Mouse (Mus musculus) CH12.LX (cell line): ENCODE data around the gene Slc6a2. TPM values are rescaled to one million over a fixed set of nuclear protein-coding genes. Genes with fewer than 3 reads are reported as not detected.

Experiments used
- polyA plus RNA-seq: library from polyadenylated mRNA; unstranded; fragments of >175 nt; gene quantifications from 2 replicates; pipeline ENCODE4 v1.2.1, GENCODE M21; 2012; ENCODE audit warnings: low read depth; ENCODE audit not compliant: insufficient read length
- total RNA-seq, 2 experiments: library from RNA; depleted of rRNA; stranded (reverse); fragments of 300-350 nt in 1 of 2; fragments of >200 nt in 1 of 2; gene quantifications; 2 replicates each; pipeline ENCODE4 v1.2.3; 2012 to 2014

Gene Slc6a2
- total and polyA plus RNA-seq, 3 experiments = not detected

Other genes starting within 250 kb of the Slc6a2 start
- not detected in 2 replicates for gene Mmp2, start 132.8 kb upstream of the Slc6a2 start, total RNA-seq (2012; rRNA removed)
- not detected in 2 replicates for gene Mmp2, start 132.8 kb upstream of the Slc6a2 start, total RNA-seq (2014; rRNA removed)
- not detected in 2 replicates for gene Mmp2, start 132.8 kb upstream of the Slc6a2 start, polyA plus RNA-seq
- gene Lpcat2, start 104.7 kb upstream of the Slc6a2 start, total RNA-seq (2012; rRNA removed) = not detected in 2 replicates
- not detected in 2 replicates for gene Lpcat2, start 104.7 kb upstream of the Slc6a2 start, total RNA-seq (2014; rRNA removed)
- gene Lpcat2, start 104.7 kb upstream of the Slc6a2 start, polyA plus RNA-seq = not detected in 2 replicates
- gene Capns2, start 58.7 kb upstream of the Slc6a2 start, total RNA-seq (2012; rRNA removed) = not detected in 2 replicates
- gene Capns2, start 58.7 kb upstream of the Slc6a2 start, total RNA-seq (2014; rRNA removed) = not detected in 2 replicates
- gene Capns2, start 58.7 kb upstream of the Slc6a2 start, polyA plus RNA-seq = not detected in 2 replicates
- not detected in 2 replicates for gene Ces1a, start 88.1 kb downstream of the Slc6a2 start, total RNA-seq (2012; rRNA removed)
- gene Ces1a, start 88.1 kb downstream of the Slc6a2 start, total RNA-seq (2014; rRNA removed) = not detected in 2 replicates
- not detected in 2 replicates for gene Ces1a, start 88.1 kb downstream of the Slc6a2 start, polyA plus RNA-seq
- gene Ces1b, start 119.9 kb downstream of the Slc6a2 start, total RNA-seq (2012; rRNA removed) = not detected in 2 replicates
- not detected in 2 replicates for gene Ces1b, start 119.9 kb downstream of the Slc6a2 start, total RNA-seq (2014; rRNA removed)
- not detected in 2 replicates for gene Ces1b, start 119.9 kb downstream of the Slc6a2 start, polyA plus RNA-seq
- not detected in 2 replicates for gene Ces1c, start 171.2 kb downstream of the Slc6a2 start, total RNA-seq (2012; rRNA removed)
- gene Ces1c, start 171.2 kb downstream of the Slc6a2 start, total RNA-seq (2014; rRNA removed) = not detected in 2 replicates
- gene Ces1c, start 171.2 kb downstream of the Slc6a2 start, polyA plus RNA-seq = not detected in 2 replicates
- not detected in 2 replicates for gene Ces1d, start 237.8 kb downstream of the Slc6a2 start, total RNA-seq (2012; rRNA removed)
- not detected in 2 replicates for gene Ces1d, start 237.8 kb downstream of the Slc6a2 start, total RNA-seq (2014; rRNA removed)
- not detected in 2 replicates for gene Ces1d, start 237.8 kb downstream of the Slc6a2 start, polyA plus RNA-seq